Mouse (Mus musculus): ENCODE results near the gene Caps2. TPM values are rescaled to one million over a fixed set of nuclear protein-coding genes. Genes with fewer than 3 reads are reported as not detected.

Caps2 gene
- total and polyA plus RNA-seq, 2 experiments from 2014 or later = 0.37 to 0.64 TPM

DNA sequence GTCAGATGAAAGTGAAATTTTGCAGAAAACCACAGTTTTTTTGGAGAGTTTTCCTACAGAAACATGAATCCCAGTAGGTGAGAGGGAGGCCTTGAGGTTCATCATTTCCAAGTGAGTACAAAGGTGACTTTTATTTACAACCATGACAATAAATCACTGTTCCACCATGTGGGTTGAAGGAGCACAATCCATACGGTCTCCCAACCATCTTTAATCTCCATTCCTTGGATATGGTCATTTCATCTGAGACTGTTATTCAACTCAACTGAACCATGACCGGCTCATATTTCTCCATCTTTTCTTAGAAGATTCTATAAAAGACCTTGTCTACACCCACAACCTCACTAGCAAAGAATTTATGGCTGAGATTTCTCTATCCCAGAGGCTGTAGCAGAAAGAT lies 84.9 kb downstream of the Caps2 start:
- WGBS = 80% methylated on average over 2 of the region's 2 CpGs
- no peak for DNase-seq (ENCODE audit: low spot score)

DNA sequence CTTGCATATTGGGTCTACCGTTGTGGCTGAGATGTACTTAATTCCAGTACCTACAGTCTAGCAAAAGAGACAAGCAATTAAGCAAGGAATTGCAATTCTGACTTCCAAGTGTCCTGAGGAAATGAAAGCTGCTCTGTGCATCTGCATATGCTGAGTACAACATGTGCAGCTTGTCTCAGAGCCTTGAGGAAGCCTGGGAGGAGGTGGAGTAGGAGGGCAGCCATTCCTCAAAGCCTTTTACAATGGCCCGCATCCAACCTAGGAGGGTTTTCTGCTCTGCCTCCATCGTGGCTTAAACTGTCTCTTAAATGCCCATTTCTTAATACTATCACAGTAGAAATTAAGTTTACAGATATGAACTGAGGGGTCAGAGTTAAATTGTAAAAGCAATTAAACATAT lies 100.0 kb downstream of the Caps2 start:
- H3K4me3 ChIP-seq (ENCODE audit: low read length) = no peak overlapping the region
- no peaks in the 10 kb centered on the region for H3K4me1 ChIP-seq (ENCODE audit: insufficient read depth, low read length)
- no peak overlapping the region for H3K4me2 ChIP-seq (ENCODE audit: low read depth, low read length)
- no peak overlapping the region for H3K27ac ChIP-seq
- H3K9ac ChIP-seq (replicated peaks; ENCODE audit: low read length) = no peak overlapping the region
- DNase-seq (ENCODE audit: low spot score) = no peak
- no peaks in the 10 kb centered on the region for H3K36me3 ChIP-seq (ENCODE audit: insufficient read depth, low read length)
- 76% methylated on average over 3 of the region's 3 CpGs for WGBS
- H3K9me3 ChIP-seq (ENCODE audit: low read length) = no peaks in the 10 kb centered on the region
- no peaks in the 10 kb centered on the region for H3K27me3 ChIP-seq (ENCODE audit: insufficient read depth, low read length)
- no peak for TF ChIP-seq CTCF (IDR thresholded peaks at IDR 0.05; ENCODE audit: low read depth)
- ATAC-seq = no peak

More for the DNA sequence above, 84.9 kb downstream of the Caps2 start:
- Histone ChIP-seq H3K4me1 (ENCODE audit: insufficient read depth, low read length) (no peaks in the 10 kb centered on the region), H3K9ac (replicated peaks; ENCODE audit: low read length) (no peak overlapping the region), H3K4me3 (ENCODE audit: low read length) (no peak overlapping the region), H3K27me3 (ENCODE audit: insufficient read depth, low read length) (no peaks in the 10 kb centered on the region), H3K36me3 (ENCODE audit: insufficient read depth, low read length) (no peaks in the 10 kb centered on the region), H3K27ac (no peak overlapping the region), H3K9me3 (ENCODE audit: low read length) (no peaks in the 10 kb centered on the region), H3K4me2 (ENCODE audit: low read depth, low read length) (no peak overlapping the region)
- no peak for TF ChIP-seq CTCF (IDR thresholded peaks at IDR 0.05; ENCODE audit: low read depth)
- ATAC-seq = no peak

Other genes starting within 250 kb of the Caps2 start
- 21.1 and 24.8 TPM in 2 replicates for gene Krr1, start 191.0 kb upstream of the Caps2 start, total RNA-seq (2014; rRNA removed)
- gene Krr1, start 191.0 kb upstream of the Caps2 start, polyA plus RNA-seq (2015; fragmentation: Nextera tagmentation; extraction: Ambion mirVana) = 24.9 and 28.8 TPM in 2 replicates
- gene Glipr1, start 161.0 kb upstream of the Caps2 start, total RNA-seq (2014; rRNA removed) = 0.36 TPM in 1 of 2 replicates, not detected in the other
- 0.75 and 1.00 TPM in 2 replicates for gene Glipr1, start 161.0 kb upstream of the Caps2 start, polyA plus RNA-seq (2015; fragmentation: Nextera tagmentation; extraction: Ambion mirVana)
- not detected in 2 replicates for gene Glipr1l1, start 103.4 kb upstream of the Caps2 start, total RNA-seq (2014; rRNA removed)
- gene Glipr1l1, start 103.4 kb upstream of the Caps2 start, polyA plus RNA-seq (2015; fragmentation: Nextera tagmentation; extraction: Ambion mirVana) = not detected in 2 replicates
- gene Glipr1l2, start 80.3 kb upstream of the Caps2 start, total RNA-seq (2014; rRNA removed) = not detected in 2 replicates
- not detected in 2 replicates for gene Glipr1l2, start 80.3 kb upstream of the Caps2 start, polyA plus RNA-seq (2015; fragmentation: Nextera tagmentation; extraction: Ambion mirVana)
- not detected in 2 replicates for gene Glipr1l3, start 3.3 kb upstream of the Caps2 start, total RNA-seq (2014; rRNA removed)
- gene Glipr1l3, start 3.3 kb upstream of the Caps2 start, polyA plus RNA-seq (2015; fragmentation: Nextera tagmentation; extraction: Ambion mirVana) = 0.28 and 0.88 TPM in 2 replicates
- gene Kcnc2, start 107.5 kb downstream of the Caps2 start, total RNA-seq (2014; rRNA removed) = 11.6 and 11.9 TPM in 2 replicates
- 4.6 and 5.2 TPM in 2 replicates for gene Kcnc2, start 107.5 kb downstream of the Caps2 start, polyA plus RNA-seq (2015; fragmentation: Nextera tagmentation; extraction: Ambion mirVana)